In the genomic region with DNA sequence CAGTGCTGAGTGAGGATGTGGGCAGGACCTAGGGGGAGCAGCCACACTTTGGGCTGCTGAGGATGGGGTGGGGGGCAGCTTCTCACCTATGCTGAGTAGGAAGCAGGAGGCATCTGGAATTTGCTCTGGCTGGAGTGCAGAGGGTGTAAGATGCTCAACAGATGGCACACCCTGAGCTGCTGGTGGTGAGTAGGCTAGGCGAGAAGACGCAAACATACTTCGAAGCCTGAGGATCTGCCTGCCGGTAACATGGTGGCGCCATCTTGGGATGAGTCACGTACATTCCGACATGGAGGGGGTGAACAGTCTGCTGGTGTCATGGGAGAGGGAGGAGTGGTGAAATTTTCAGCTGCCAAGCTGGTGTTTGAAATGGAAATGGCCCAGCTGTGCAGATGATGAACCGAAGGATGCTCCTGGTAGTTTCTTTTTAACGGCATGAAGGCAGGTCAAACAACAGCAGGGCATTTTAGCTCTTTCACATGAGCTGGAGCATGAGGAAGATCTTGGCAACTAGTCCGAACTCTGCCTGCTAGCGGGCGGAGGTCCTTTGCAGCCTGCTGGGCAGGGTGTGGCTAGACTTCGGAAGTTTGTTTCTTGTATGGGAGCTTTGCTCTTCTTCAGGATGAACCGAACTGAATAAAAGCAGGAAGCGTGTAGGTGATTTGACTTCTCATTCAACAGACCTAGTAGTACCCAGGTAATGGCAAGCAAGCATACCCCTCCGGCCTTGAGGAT, we compare ENCODE assay signal across 12 mouse cellular contexts.
DNase-seq lines count a peak whose midpoint lies in the region; ATAC-seq and TF ChIP-seq lines count a peak whose summit lies in the region.
"Had no signal": no experiment of that assay in that cellular context is flagged by ENCODE, and none has a peak within 500 bp of the region (broad histone marks: within the 10 kb centered on the region; RNA-seq: fewer than 3 reads in every experiment).

No protein-coding gene starts in this region.

- H3K9me3 ChIP-seq in hindbrain, postnatal 0 days (ENCODE audit: low read length), result no peaks in the 10 kb centered on the region
- H3K9me3 ChIP-seq in hindbrain, embryonic 12.5 days (replicated peaks), result no peaks in the 10 kb centered on the region
- no peaks in the 10 kb centered on the region for H3K9me3 ChIP-seq in stomach, embryonic 15.5 days
- H3K9me3 ChIP-seq in stomach, postnatal 0 days (ENCODE audit: control insufficient read depth, low read length), result no peaks in the 10 kb centered on the region; the same call in 1 of the 2 replicates

- TF ChIP-seq CTCF in hindbrain, postnatal 0 days (IDR thresholded peaks at IDR 0.05; ENCODE audit: low read depth), result 0 out of 2 replicates have a peak, but pooled peaks have one; percentile 18
- TF ChIP-seq CTCF in stomach, postnatal 0 days (IDR thresholded peaks at IDR 0.05; ENCODE audit: low read depth), result no peak

- no peak for DNase-seq in hindbrain, postnatal 0 days (ENCODE audit: low spot score)
- DNase-seq in stomach, postnatal 0 days (ENCODE audit: low spot score), result no peak
- peak; percentile 47 to 73 for DNase-seq in left cerebral cortex, postnatal 14 days (ENCODE audit: low spot score in 2 of 2)
- no peak for DNase-seq in gastrocnemius, postnatal 36 days
- DNase-seq in adrenal gland, adult 2 months, result no peak
- DNase-seq: cerebellum, adult 8-10 months; thymus, adult 18-20 months had no signal

- H3K4me2 ChIP-seq in hindbrain, postnatal 0 days (ENCODE audit: low read depth, low read length), result no peak overlapping the region
- H3K4me2 ChIP-seq in hindbrain, embryonic 12.5 days (replicated peaks), result no peak overlapping the region
- no peak overlapping the region for H3K4me2 ChIP-seq in stomach, embryonic 15.5 days
- H3K4me2 ChIP-seq in stomach, postnatal 0 days (replicated peaks; ENCODE audit: low read depth), result no peak overlapping the region

- H3K27me3 ChIP-seq in hindbrain, postnatal 0 days (ENCODE audit: insufficient read depth, low read length), result no peaks in the 10 kb centered on the region
- no peaks in the 10 kb centered on the region for H3K27me3 ChIP-seq in hindbrain, embryonic 12.5 days
- no peaks in the 10 kb centered on the region for H3K27me3 ChIP-seq in stomach, embryonic 15.5 days (replicated peaks)
- no peaks in the 10 kb centered on the region for H3K27me3 ChIP-seq in stomach, postnatal 0 days (ENCODE audit: control insufficient read depth, insufficient read depth, low read length)

- no peak overlapping the region for H3K27ac ChIP-seq in hindbrain, postnatal 0 days
- H3K27ac ChIP-seq in hindbrain, embryonic 12.5 days, result no peak overlapping the region
- no peak overlapping the region for H3K27ac ChIP-seq in stomach, embryonic 15.5 days
- H3K27ac ChIP-seq in stomach, postnatal 0 days (replicated peaks), result no peak overlapping the region
- H3K27ac ChIP-seq: macrophage had no signal

- H3K4me3 ChIP-seq in hindbrain, postnatal 0 days (ENCODE audit: low read length), result no peak overlapping the region
- H3K4me3 ChIP-seq in hindbrain, embryonic 12.5 days, result no peak overlapping the region
- no peak overlapping the region for H3K4me3 ChIP-seq in stomach, embryonic 15.5 days (replicated peaks)
- H3K4me3 ChIP-seq in stomach, postnatal 0 days (ENCODE audit: low read depth, low read length), result no peak overlapping the region

- no peak for TF ChIP-seq EP300 in stomach, postnatal 0 days (optimal IDR thresholded peaks at IDR 0.05)

- 61% methylated on average over 16 of the region's 16 CpGs for WGBS in hindbrain, postnatal 0 days
- WGBS in hindbrain, embryonic 12.5 days, result 90% methylated on average over 16 of the region's 16 CpGs
- 81% methylated on average over 16 of the region's 16 CpGs for WGBS in stomach, embryonic 15.5 days
- WGBS in stomach, postnatal 0 days, result 74% methylated on average over 16 of the region's 16 CpGs

- intact Hi-C loops in left cerebral cortex, postnatal 14 days (cut with DNase I), result no loop called here
- intact Hi-C loops in gastrocnemius, postnatal 36 days (cut with DNase I), result no loop called here

- no peaks in the 10 kb centered on the region for H3K36me3 ChIP-seq in hindbrain, postnatal 0 days (ENCODE audit: insufficient read depth, low read length)
- H3K36me3 ChIP-seq in hindbrain, embryonic 12.5 days, result no peaks in the 10 kb centered on the region
- H3K36me3 ChIP-seq in stomach, embryonic 15.5 days, result no peaks in the 10 kb centered on the region
- no peaks in the 10 kb centered on the region for H3K36me3 ChIP-seq in stomach, postnatal 0 days (ENCODE audit: control insufficient read depth, insufficient read depth, low read length)

- no peak for ATAC-seq in hindbrain, postnatal 0 days
- ATAC-seq in hindbrain, embryonic 12.5 days (ENCODE audit: low FRiP score), result no peak
- ATAC-seq in stomach, embryonic 15.5 days (ENCODE audit: insufficient read depth, low FRiP score, low read depth), result 0 out of 2 replicates have a peak, but pooled peaks have one; percentile 24
- no peak for ATAC-seq in stomach, postnatal 0 days (ENCODE audit: low FRiP score, low TSS enrichment)
- ATAC-seq in CD4-positive, CD25-positive, alpha-beta regulatory T cell, adult 4 months, result no peak
- ATAC-seq: inflammation-experienced regulatory T-cells, adult 6 months had no signal

- no peak overlapping the region for H3K9ac ChIP-seq in hindbrain, postnatal 0 days (replicated peaks; ENCODE audit: low read length)
- H3K9ac ChIP-seq in hindbrain, embryonic 12.5 days, result no peak overlapping the region
- no peak overlapping the region for H3K9ac ChIP-seq in stomach, embryonic 15.5 days
- H3K9ac ChIP-seq in stomach, postnatal 0 days (ENCODE audit: low read length), result no peak overlapping the region

- H3K4me1 ChIP-seq in hindbrain, postnatal 0 days (ENCODE audit: insufficient read depth, low read length), result peaks cover 8% of the 10 kb centered on the region
- H3K4me1 ChIP-seq in hindbrain, embryonic 12.5 days, result peaks cover 12% of the 10 kb centered on the region; the same call in 1 of the 2 replicates
- no peaks in the 10 kb centered on the region for H3K4me1 ChIP-seq in stomach, embryonic 15.5 days
- H3K4me1 ChIP-seq in stomach, postnatal 0 days (replicated peaks; ENCODE audit: control insufficient read depth, insufficient read depth), result no peaks in the 10 kb centered on the region; the same call in 1 of the 2 replicates

Comparison
In these comparisons a context has a peak if more than half of its experiments do, and no peak if none do; other contexts are left out.
1. DNase-seq: peak in left cerebral cortex, postnatal 14 days (2 of 2); none in hindbrain, postnatal 0 days (single experiment), stomach, postnatal 0 days (single experiment), gastrocnemius, postnatal 36 days (0 of 2) and adrenal gland, adult 2 months (single experiment).